ENCODE assay signal across 14 mouse cellular contexts in genomic region chr5:123599319-123599718, GRCm38 (mm10). TPM values are rescaled to one million over a fixed set of nuclear protein-coding genes. Genes with fewer than 3 reads are reported as not detected.
DNase-seq lines count a peak whose midpoint lies in the region; ATAC-seq and TF ChIP-seq lines count a peak whose summit lies in the region.
"Had no signal": no experiment of that assay in that cellular context is flagged by ENCODE, and none has a peak within 500 bp of the region (broad histone marks: within the 10 kb centered on the region; RNA-seq: fewer than 3 reads in every experiment).

No protein-coding gene starts in this region.

- DNase-seq in heart, embryonic 10.5 days (ENCODE audit: low spot score): peak; percentile 74
- no peak for DNase-seq in heart, postnatal 10 days
- DNase-seq in kidney, postnatal 0 days (ENCODE audit: low spot score): peak; percentile 39
- DNase-seq in kidney, adult 9 months: no peak
- DNase-seq in left cerebral cortex, postnatal 36 days (ENCODE audit: low spot score in 2 of 2): no peak
- DNase-seq: cerebellum, adult 11-12 months; gastrocnemius, postnatal 25 days; heart, postnatal 4 days had no signal

- H3K4me3 ChIP-seq in heart, embryonic 10.5 days: no peak overlapping the region
- H3K4me3 ChIP-seq in kidney, postnatal 0 days (replicated peaks; ENCODE audit: low read depth, low read length): no peak overlapping the region
- H3K4me3 ChIP-seq in E14TG2a.4 (replicated peaks; ENCODE audit: low read length): peak overlapping the region; percentile 46
- no peak overlapping the region for H3K4me3 ChIP-seq in brown adipose tissue, adult 24 weeks (ENCODE audit: insufficient read depth, low read depth, low read length)
- H3K4me3 ChIP-seq: erythroblast, embryonic 14.5 days; limb, embryonic 12.5 days had no signal

- H3K9me3 ChIP-seq in heart, embryonic 10.5 days: no peaks in the 10 kb centered on the region
- no peaks in the 10 kb centered on the region for H3K9me3 ChIP-seq in kidney, postnatal 0 days (replicated peaks; ENCODE audit: low read length)
- no peaks in the 10 kb centered on the region for H3K9me3 ChIP-seq in E14TG2a.4 (ENCODE audit: low read length)
- H3K9me3 ChIP-seq: limb, embryonic 12.5 days had no signal

- 36% methylated on average over 6 of the region's 6 CpGs for WGBS in heart, embryonic 10.5 days
- WGBS in kidney, postnatal 0 days: 46% methylated on average over 6 of the region's 6 CpGs

- peaks cover 19% of the 10 kb centered on the region; the same call in 1 of the 2 replicates for H3K4me1 ChIP-seq in heart, embryonic 10.5 days
- H3K4me1 ChIP-seq in kidney, postnatal 0 days (replicated peaks; ENCODE audit: insufficient read depth, low read length): 0 out of 2 replicates have a peak, but pooled peaks cover 4% of the 10 kb centered on the region
- peaks cover 11% of the 10 kb centered on the region for H3K4me1 ChIP-seq in E14TG2a.4 (replicated peaks; ENCODE audit: low read depth, low read length)
- H3K4me1 ChIP-seq in brown adipose tissue, adult 24 weeks (ENCODE audit: control insufficient read depth, insufficient read depth, insufficient read length, low read length): no peaks in the 10 kb centered on the region
- H3K4me1 ChIP-seq: limb, embryonic 12.5 days had no signal

- no peak overlapping the region for H3K9ac ChIP-seq in kidney, postnatal 0 days (ENCODE audit: low read depth, low read length)
- H3K9ac ChIP-seq: limb, embryonic 12.5 days had no signal

- intact Hi-C loops in heart, postnatal 10 days (cut with DNase I): no loop called here
- intact Hi-C loops in left cerebral cortex, postnatal 36 days (cut with DNase I): no loop called here

- H3K4me2 ChIP-seq in kidney, postnatal 0 days (ENCODE audit: low read length): peak overlapping the region; percentile 30
- H3K4me2 ChIP-seq: limb, embryonic 12.5 days; midbrain, embryonic 11.5 days had no signal

- TF ChIP-seq CTCF in kidney, postnatal 0 days (IDR thresholded peaks at IDR 0.05; ENCODE audit: low read depth): no peak
- TF ChIP-seq CTCF in E14TG2a.4 (conservative IDR thresholded peaks at IDR 0.05; ENCODE audit: low read length): no peak

- H3K27ac ChIP-seq in heart, embryonic 10.5 days: no peak overlapping the region
- peak overlapping the region; percentile 68 for H3K27ac ChIP-seq in kidney, postnatal 0 days
- H3K27ac ChIP-seq in brown adipose tissue, adult 24 weeks (replicated peaks; ENCODE audit: low read depth, low read length): peak overlapping the region; percentile 64
- H3K27ac ChIP-seq: limb, embryonic 12.5 days had no signal

- H3K36me3 ChIP-seq in heart, embryonic 10.5 days: peaks cover 48% of the 10 kb centered on the region
- no peaks in the 10 kb centered on the region for H3K36me3 ChIP-seq in kidney, postnatal 0 days (ENCODE audit: insufficient read depth, low read length)
- no peaks in the 10 kb centered on the region for H3K36me3 ChIP-seq in E14TG2a.4 (ENCODE audit: insufficient read depth, low read length)

- H3K27me3 ChIP-seq in heart, embryonic 10.5 days (ENCODE audit: insufficient read depth, poor library complexity, severe bottlenecking): no peaks in the 10 kb centered on the region
- H3K27me3 ChIP-seq in kidney, postnatal 0 days (ENCODE audit: insufficient read depth, low read length): no peaks in the 10 kb centered on the region
- 0 out of 2 replicates have a peak, but pooled peaks cover 2% of the 10 kb centered on the region for H3K27me3 ChIP-seq in E14TG2a.4 (ENCODE audit: insufficient read depth, low read length)
- H3K27me3 ChIP-seq: limb, embryonic 12.5 days had no signal

- no peak for ATAC-seq in kidney, postnatal 0 days (replicated peaks; ENCODE audit: low FRiP score, low read depth)
- ATAC-seq: inflammation-experienced regulatory T-cells, adult 6 months had no signal

RNA-seq across cellular contexts. Expression of gene Vps33a, which starts 26.5 kb away (rescaled TPM):
- 23.4 and 23.5 TPM in 2 replicates for polyA plus RNA-seq in heart, embryonic 10.5 days (2016; fragmentation: Nextera tagmentation; extraction: Ambion mirVana)
- 10 to 100 TPM; 34.6 to 34.8 TPM for total RNA-seq in heart, postnatal 10 days (2021)
- polyA plus RNA-seq in kidney, postnatal 0 days (2015; fragmentation: Nextera tagmentation; extraction: Ambion mirVana): 23.4 and 25.0 TPM in 2 replicates
- 23.0 and 31.5 TPM in 2 replicates for polyA plus RNA-seq in brown adipose tissue, adult 24 weeks (2012; ENCODE audit: insufficient read depth, insufficient read length, missing spikeins)
- total RNA-seq in left cerebral cortex, postnatal 36 days (2021): 100 to 1,000 TPM in 1 of 2 experiments, 10 to 100 TPM in 1; 93.9 to 101 TPM

Comparison
In these comparisons a context has a peak if more than half of its experiments do, and no peak if none do; other contexts are left out.
1. DNase-seq: peak in heart, embryonic 10.5 days (single experiment) and kidney, postnatal 0 days (single experiment); none in heart, postnatal 10 days (0 of 2), kidney, adult 9 months (single experiment) and left cerebral cortex, postnatal 36 days (0 of 2).